Mouse (Mus musculus) G1E (cell line): Measurements from ENCODE around the gene Rnf2.

Source experiments
- CTCF ChIP-seq: IDR thresholded peaks from 2 replicates; pipeline ENCODE4 v1.5.1; 2012; ENCODE audit warnings: low read depth, low read length, inconsistent platforms, mixed read lengths
- GATA1 ChIP-seq: IDR thresholded peaks from 2 replicates; pipeline ENCODE4 v1.6.1; 2012; ENCODE audit warnings: borderline replicate concordance, low read length, inconsistent platforms, mixed read lengths
- GATA2 ChIP-seq: IDR thresholded peaks from 2 replicates; pipeline ENCODE4 v1.6.1; 2012; ENCODE audit warnings: low read depth, low read length, inconsistent platforms, borderline replicate concordance
- POLR2AphosphoS5 ChIP-seq: IDR thresholded peaks from 2 replicates; pipeline ENCODE4 v1.6.1; 2012; ENCODE audit warnings: low read depth, low read length, inconsistent platforms; ENCODE audit not compliant: insufficient replicate concordance
- TAL1 ChIP-seq: conservative IDR thresholded peaks from 2 replicates; pipeline ENCODE4 v1.6.1; 2012; ENCODE audit warnings: low read depth, low read length, inconsistent platforms, mixed read lengths

DNA sequence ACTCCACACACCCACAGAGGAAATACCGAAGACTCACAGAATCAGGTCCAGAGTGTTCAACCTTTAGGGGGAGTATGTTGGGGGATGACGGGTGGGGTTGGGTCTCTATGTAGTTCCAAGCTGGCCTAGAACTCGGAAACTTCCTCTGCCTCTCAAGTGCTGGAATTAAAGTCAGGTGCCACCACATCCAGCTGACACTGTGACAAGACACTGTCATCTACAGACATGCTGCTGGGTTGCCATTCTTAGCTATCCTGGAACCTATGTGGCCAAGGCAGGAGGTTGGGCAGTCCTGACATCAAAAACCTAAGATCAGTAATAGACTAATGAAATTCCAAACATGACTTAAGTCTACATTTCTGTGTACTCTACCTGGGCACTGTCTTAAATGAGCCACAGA is 2.4 kb downstream of the Rnf2 start:
- no peak for TF ChIP-seq TAL1
- no peak for TF ChIP-seq CTCF
- no peak for TF ChIP-seq GATA1
- TF ChIP-seq POLR2AphosphoS5: no peak
- no peak for TF ChIP-seq GATA2
